Mouse (Mus musculus) lung, postnatal 10 days (tissue): ENCODE measurements at regions not wholly inside any gene's neighbourhood (a gene's known extent, or its start where the extent isn't known, plus 50 kb on each side); places are given as distances from the start of the nearest gene placed in this dataset.

ENCODE experiments used
- DNase-seq: peaks from one replicate; pipeline ENCODE4 v3.0.0; 2021

DNA sequence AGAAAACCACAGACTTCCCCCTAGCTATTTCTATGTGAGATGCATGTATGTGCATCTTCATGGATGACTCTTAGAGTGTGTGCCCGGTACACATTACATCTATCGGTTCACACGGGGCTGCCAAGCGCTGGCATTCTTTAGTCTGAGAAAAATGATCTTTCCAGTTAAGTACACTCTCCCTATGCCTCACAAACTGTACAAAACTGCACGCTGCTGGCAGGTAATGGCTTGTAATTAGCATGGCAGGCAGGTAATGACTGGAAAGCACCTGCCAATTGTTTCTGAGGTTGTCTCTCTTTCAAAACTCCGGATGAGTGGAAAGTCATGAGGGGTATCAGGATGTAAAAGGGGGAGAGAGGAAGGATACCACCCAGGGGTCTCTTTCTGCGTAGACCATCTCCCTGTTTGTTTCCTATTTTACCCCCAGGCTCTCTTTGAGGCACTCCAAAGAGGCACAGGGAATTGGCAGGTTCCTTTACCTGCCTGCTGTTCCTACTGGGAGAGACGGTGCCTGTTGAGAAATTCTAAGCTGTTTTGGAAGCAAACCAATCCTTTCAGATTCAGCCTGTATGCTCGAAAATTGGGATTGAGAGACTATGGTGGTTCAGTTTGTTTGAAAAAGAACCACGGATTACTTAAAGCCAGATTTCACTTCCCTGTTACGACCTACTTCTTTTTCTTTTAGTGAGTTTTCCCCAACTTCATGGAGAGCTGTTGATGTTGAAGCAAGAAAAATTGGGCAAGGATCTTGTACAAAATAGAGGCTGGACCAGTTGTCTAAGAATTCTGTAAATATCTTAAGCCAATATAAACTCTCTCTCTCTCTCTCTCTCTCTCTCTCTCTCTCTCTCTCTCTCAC is 113.4 kb upstream of the Zeb2 start:
- no peak for DNase-seq

DNA sequence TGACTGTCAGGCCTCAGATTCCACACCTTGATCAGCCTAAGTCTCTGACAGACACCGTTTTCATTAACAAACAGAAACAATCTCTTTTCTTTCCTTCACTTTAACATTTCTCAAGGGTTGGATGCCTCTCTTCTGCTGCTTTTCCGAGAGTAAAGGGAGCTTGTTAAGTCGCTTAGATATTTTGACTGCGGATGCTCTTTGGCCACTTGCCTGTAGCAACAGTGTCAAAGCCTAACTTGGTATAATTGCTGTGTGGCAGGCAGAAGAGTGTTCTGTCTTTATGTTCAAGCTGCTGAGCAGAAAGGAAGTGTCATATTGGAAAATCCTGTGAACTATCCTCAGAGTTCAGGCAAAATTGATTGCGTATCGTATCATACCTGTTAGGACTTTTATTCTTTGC is 112.3 kb upstream of the Zeb2 start:
- DNase-seq: no peak

DNA sequence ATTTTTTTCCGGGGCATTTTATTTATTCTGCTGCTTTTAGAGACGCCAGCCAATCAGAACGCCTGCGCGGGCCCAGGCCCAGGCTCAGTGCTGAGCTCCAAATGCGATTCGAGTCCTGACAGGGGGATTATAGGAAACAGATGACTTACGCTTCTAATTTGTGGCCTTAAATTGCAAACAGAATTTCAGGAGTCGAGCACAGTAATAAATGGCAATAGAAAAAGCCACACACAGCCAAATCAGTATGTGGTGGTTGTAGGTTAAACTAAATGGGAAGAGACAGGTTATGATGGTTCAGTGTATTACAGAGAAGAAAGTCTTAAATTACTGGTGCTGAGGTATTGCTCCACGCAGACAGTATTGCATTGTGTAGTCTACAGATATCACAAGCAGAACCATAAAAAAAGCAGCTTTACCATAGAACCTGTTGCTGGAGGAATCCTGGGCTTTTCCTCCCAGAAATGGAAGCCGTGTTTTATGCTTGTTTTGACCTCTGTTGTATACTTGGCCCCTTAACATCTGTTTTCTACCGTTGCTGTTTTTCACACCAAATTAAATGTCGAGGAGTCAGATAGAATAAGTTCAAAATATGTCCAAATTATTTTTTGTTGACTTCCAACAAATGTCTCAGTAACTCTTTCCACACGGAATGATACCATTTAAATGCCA is 110.2 kb upstream of the Zeb2 start:
- DNase-seq: no peak

DNA sequence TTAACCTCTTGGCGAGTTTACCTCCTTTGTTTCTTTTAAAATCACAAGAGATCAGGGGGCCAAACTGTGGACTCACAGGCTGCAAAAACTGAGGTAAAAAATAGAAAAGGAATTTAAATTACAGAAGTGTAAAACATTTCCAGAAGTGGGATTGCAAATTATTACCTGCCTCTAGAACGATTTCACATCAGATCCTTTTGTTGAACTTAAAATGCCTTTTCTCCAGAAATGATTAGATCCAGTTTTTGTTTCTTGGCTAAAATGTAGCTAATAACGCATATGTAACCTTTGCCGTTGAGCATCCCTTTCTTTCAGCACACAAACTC is 108.8 kb upstream of the Zeb2 start:
- no peak for DNase-seq

DNA sequence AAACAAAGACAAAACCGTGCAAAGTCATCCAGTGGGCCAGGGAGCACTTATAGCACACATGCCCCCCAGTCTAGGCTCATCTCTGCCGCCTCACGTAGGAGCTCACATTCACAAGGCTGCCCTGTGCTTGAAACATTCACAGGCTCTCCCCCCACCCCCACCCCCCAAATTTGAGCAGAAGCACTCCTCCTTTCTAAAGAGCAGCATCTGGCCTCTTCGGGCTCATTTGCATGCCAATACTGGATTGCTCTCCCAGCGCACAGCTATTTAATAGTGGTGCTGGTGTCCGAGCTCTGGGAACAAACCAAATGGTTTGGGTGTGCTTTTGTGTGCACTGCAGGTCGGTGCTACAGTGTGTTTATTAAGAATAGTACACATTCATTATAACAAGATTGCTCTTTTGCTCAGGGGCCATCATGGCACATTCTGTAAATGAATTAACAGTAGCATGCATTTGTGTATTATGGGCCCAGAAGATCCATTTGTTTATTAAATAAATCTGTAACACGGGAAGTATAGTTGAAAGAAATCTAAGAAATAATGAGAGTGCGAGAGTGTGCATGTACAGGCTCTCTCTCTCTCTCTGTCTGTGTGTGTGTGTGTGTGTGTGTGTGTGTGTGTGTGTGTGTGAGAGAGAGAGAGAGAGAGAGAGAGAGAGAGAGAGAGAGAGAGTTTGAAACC is 108.3 kb upstream of the Zeb2 start:
- no peak for DNase-seq

DNA sequence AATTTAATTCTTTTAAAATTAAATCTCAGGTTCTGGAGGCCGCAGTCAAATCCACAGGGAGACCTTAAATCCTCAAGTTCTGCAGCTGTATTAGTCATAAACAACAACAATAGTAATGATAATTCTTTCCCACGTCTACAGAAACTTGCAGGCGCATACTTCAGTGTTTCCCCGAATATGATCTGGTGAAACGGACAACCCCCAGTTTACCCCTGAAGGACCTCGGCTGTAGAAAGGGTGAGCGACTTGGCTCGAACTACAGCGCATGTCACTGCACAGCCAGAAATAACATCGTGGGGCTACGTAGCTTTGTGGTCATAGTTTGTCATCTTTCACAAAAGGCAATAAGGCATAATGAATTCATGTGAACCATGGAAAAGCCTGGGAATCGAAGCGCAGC is 105.0 kb upstream of the Zeb2 start:
- DNase-seq: no peak

DNA sequence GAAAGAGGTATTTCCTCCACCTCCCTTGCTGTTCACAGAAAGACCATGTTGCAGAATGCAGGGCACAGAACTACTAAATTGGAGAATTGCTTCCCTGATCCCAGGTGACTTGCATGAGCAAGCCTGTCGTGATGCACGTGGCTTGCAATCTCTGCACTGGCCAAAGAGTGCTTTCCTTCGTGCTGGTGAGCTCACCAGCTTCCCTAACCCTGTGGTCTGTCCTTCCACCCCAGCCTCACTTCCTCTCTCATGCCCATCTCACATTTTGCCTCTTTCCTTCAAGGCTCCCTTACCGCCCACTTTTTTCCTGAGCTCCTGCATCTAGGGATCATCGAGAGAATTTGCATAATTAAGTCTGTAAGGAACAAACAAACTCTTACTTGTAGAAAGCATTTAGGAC is 102.7 kb upstream of the Zeb2 start:
- no peak for DNase-seq

DNA sequence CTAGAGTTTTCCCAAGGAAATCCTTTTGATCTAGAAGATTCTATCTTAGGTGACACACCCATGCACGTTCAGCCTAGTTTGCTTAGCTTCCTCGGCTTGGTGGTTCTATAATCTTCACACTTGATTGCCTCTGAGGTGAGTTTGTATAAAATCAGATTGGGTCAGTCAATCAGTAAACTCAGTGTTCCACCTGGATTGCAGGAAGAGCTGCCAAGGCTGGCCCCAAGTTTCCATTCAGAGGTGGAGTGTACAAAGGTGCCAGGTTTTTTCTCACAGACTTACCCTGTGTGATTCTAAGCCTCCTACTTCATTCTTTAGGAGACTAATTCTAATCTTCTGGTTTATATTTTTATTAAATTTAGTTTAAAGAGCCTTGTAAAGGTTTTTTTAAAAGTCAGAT is 95.6 kb upstream of the Zeb2 start:
- no peak for DNase-seq

DNA sequence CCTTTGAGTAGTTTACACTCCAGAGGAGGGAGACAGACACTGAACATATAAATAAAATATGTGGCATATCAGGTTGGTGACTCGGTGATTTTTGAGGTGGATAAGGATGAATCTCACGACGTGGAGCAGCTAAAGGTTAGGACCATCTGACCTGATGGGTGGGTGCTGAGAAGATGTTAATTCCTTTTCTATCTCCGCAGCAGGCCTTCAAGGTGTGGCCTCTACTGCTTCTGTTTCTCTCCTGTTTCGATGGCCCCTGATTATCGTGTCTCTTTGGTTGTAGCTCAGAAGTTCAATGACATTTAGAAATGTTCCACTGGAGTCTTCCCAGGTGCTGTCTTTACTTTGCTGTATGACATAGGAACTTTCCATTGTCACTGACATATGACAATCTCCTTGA is 91.3 kb upstream of the Zeb2 start:
- no peak for DNase-seq

DNA sequence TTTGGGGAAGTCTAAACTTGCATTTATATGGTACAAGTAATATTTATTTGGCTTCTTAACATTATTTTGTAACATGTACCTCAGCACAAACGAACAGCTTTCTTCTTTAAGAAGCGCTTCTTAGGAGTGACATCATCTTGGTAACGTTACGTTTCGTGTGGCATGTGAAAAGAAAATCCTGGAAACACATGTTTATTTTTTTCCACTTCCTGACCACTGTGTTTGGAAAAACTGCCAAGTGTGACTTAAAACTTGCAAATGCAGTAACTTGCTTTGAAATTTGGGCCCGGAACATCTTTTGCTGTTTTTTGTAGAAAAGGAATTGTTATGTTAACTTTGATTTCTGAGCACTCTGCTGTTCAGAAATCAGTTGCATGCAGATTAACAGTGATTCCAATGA is 88.6 kb upstream of the Zeb2 start:
- peak; percentile 41 for DNase-seq

DNA sequence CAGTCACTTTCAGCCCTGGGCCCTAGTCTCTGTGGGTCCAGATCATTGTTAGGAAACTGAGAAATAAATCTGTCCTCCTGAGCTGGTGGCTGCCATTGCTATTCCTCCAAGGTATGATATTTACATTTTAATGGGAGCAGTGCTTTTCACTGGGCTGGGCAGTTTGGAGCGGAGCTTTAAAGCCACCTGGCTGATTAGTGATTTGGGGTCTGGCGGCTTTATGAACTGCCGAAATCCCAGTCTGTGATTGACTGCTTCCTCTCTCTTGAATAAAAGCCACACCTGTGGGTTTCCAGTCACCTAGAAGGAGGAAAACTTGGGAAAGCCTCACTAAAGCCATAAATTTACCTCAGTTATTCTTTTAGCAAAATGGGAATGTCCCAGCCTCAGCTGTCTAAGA is 88.0 kb upstream of the Zeb2 start:
- no peak for DNase-seq

DNA sequence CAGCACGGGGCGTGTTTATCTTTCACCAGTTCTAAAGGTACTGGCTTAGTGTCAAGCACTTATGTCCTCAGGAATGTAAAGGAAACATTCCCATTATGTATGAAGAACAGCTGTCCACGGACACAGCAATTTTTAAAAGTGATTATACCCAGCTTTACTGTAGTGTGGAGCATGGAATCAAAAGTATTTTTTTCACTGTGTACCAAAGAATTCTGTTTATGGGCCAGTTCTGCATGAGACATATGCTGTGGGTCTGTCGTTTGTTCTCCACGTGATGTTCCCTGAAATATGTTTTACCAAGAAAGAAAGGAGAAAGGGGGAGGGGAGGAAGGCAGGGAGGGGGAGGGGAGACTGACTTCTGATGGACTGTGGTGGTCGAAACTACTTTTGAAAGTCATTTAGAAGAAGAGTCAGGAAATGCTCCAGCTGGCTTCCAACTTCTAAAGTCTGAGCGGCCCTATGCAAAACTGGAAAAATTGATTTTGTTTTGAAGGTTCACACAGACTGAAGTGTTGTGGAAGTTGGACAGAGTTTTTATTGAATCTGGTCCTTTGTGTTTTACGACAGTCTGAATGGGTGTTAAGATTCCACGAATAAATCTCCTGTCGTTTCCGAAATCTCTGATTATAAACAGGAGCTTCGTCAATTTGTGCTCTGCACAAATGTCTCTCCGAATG is 80.9 kb upstream of the Zeb2 start:
- no peak for DNase-seq

DNA sequence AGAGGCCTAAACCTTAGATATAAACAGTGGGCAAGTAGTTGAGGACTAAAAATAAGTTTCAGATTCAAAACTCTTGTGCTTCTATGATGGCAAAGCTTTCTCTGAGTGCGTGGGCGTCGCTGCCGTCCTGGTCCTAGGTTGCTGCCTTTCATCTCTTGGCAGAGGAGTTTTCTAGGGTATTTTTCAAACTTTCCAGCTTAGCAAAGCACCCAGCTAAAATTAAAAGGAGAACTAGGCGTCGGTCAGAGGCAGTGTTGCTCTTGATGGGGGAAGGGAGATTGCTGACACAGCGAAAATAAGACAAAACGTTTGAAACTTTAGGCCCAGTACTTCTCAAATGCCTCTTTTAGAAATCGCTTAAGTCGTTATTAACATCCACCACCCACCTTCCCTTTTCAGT is 80.1 kb upstream of the Zeb2 start:
- no peak for DNase-seq

DNA sequence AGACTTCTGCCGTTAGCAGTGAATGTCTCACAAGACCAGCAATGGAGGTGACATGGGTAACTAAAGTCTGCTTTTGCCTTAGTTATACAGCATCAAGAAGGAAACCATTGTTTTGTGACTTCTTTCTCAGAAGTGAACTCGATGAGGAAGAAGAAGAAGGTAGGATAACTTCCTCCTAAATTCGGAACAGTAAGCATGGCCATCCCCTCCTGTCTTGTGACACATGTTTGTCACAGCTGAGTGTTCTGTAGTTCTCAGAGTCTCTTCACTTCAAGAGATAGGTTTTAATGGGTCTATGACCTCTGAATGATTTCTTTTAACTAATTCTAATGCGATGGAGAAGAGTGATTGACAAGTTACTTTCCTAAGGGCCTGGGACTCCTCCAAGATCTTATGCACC is 79.3 kb upstream of the Zeb2 start:
- DNase-seq: no peak

DNA sequence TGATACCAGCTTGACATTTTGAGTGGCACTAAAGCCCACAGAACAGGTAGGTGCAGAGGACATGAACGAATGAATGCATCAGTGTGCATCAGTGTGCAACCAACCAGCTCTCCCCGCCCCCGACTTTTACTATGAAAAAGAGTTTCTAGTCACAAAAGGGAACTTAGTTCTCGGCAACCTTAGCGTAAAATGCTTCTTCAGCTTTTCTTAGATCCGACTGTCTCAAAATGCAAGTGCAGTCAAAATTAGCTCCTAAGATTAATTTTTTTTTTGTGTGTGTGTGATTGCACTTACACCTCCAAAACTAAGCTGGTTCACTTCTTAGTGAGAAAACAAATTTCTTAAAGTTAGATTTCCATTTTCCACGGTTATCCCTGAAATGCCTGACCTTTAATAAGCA is 77.1 kb upstream of the Zeb2 start:
- DNase-seq: no peak

DNA sequence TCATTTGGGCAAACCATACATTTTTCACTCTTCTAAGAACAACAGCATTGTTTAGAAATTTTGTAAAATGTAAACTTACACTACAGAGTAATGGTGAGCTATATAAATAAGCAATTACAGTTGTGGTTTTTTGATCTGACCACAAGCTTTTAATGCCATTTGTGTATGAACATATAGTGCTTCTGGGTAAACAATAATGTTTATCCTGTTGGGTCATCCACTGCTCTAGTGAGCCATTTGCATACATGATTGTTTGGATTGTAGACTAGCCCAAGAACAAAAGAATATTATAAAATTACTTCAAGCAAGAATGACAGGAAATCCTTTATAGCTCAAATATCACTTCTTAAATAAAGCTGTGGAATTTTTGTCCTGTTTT is 68.4 kb upstream of the Zeb2 start:
- DNase-seq: no peak

DNA sequence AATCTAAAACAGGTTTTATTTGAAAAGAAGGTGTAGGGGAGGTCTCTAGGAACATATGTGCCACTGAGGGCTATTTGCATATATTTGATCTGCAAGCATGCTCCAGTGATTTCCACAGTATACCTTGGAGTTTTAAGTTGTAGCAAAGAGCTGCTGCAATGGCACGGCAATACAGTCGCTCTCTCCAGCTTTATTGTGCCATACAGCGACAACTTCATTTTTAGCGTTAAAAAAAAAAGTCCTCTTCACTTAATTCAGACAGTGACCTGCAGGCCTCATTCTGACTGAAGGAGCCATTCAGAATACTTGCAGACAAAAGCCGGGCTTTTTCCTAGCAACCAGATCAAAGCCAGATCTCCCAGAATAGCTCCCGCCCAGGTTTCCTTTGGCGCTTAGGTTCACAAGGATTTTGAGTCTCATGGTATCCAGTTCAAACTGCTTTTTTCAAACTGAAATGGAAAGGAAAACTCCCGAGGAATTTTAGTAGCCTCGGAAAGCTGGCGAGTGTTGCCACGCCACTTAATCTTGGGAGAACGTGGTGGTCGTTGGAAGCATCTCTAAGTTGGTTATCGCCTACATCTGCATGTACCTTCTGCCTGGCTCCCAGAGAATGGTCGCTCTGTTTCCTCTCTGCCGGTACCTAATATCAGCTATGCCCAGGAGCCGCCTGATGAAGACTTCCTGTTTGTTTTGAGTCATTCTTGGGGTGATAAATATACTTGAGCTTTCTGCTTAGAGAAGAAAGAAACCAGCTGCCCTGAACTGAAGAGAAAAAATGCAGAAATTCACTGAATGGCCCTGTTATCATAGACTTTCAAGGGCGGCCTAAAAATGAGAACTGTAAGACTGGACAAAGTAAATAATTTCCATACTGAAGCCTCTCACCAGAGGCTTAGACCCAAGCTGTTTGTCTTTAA is 67.8 kb upstream of the Zeb2 start:
- peak; percentile 37 for DNase-seq

DNA sequence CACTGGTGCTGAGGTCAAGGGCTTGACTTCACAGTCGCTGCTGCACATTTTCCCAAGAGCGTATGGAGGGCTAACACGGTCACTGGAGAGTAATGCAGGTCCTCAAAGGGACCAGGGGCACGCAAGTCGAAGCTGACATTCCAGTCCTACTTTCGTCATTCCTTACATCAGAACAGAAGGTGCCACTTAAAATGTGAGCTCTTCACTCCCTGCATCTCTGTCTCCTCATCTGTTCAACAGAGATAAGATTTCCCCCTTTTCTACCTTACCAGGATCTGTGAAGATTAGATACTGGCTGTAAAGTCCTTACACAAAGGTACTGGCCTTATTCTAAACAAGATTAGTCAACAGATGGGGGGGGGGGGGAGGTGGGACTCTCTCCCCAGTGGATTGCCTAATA is 67.0 kb upstream of the Zeb2 start:
- no peak for DNase-seq

DNA sequence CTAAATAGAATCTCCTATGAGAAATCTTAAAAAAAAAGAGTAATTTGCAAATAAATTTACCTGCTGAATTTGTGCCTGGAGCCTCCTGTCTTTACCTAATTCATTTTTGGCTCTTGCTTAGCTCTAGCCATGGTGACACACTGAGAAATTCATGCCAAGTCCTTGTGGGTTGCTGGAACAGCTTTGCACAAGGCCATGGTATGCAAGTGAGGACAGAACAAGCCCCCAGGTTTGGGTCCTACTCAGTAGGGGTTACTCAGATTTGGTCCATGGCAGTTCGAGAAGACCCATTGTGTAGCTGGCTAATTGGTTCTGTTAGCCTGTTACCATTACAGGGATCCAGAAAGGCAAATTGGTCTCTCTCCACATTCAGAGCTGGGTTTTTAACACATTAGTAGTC is 65.7 kb upstream of the Zeb2 start:
- no peak for DNase-seq

DNA sequence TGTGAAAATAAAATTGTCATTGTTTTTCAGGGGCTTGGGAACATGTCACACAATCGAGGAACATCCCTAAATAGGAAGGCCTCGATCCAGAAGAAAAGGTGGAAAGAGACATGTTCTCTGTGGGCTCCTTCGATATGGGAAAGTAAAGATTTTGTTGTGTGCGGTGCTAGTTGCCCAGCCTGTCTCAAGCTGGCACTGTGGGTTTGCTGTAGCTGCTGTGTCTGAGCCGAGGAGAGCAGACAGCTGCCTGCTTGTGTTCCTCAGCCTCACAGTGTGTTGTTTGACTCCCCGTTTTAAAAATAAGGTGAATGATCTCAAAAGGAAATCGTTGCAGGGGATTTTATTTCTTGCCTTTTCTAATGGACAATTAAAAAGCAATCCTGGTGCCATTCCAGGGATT is 64.4 kb upstream of the Zeb2 start:
- DNase-seq: no peak

DNA sequence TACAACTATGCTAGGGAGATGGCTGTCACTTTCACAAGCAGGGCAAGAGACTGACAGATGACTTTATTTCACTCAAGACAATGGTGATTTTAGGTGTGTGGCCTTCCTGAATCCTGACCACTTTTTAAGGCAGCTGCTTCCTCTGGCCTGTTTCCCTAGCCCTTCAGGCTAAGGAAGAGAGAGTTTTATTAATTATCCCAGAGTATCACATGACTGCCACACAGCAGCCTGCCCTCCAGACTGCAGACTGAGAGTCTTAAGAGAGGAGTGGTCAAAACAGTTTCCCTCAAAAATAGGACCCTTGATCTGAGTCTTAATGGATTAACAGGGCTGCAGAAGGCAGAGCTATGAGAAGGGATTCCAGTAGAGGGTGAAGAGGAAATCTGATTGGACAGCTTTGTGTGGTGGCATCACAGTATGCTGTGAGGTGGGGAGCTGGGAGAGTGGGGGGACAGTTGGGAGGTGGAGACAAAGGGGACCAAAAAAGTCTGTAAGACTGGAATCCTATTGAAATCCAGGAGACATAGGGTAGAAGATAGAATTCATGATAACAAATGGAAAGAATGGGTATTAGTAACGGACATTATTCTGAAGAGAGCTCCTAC is 61.8 kb upstream of the Zeb2 start:
- no peak for DNase-seq

DNA sequence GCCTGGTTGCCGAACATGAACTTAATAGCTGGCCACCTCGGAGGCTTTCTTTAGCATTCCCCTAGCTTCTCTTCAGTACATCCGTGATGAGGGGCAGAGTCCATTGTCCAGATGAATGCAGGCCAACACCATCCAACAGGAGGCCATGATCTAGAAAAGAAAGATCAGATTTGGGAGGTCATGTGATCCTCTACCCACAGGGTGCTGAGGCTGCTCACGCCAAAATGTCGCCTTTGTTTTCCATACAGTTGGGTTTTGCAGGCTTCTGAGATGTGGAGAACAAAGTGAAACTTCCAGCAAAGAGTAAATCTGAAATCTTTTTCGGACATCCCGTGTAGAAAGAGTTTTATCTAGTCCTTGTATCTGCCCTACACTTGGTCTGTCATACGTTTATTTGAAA is 55.2 kb upstream of the Zeb2 start:
- no peak for DNase-seq
